Mouse (Mus musculus): ENCODE measurements around the gene Timmdc1. TPM values are rescaled to one million over a fixed set of nuclear protein-coding genes. Genes with fewer than 3 reads are reported as not detected.
A peak's percentile ranks its signal among the peaks of the same experiment; 100 is the strongest.

Gene Timmdc1
- polyA plus RNA-seq, 1 experiment from 2014 or later = 11.8 TPM

- WGBS = 69% methylated on average over 4 of the region's 4 CpGs
- TF ChIP-seq CTCF (IDR thresholded peaks at IDR 0.05; ENCODE audit: low read depth) = peak; percentile 99
- Histone ChIP-seq H3K36me3 (ENCODE audit: control insufficient read depth, insufficient read depth) (peaks cover 35% of the 10 kb centered on the region), H3K4me3 (ENCODE audit: low read depth, low read length) (no peak overlapping the region), H3K27ac (ENCODE audit: low read depth, low read length) (no peak overlapping the region), H3K4me2 (replicated peaks; ENCODE audit: low read depth) (no peak overlapping the region), H3K9me3 (ENCODE audit: control insufficient read depth) (no peaks in the 10 kb centered on the region), H3K27me3 (replicated peaks; ENCODE audit: control insufficient read depth, insufficient read depth, low read length) (no peaks in the 10 kb centered on the region), H3K4me1 (replicated peaks; ENCODE audit: control insufficient read depth, insufficient read depth, low read length) (no peaks in the 10 kb centered on the region), H3K9ac (ENCODE audit: low read depth, low read length) (no peak overlapping the region)
- ATAC-seq = peak; percentile 72; the same call in 1 of the 2 replicates
Observed at GRCm38 (mm10) chr16:38506041-38506634, 16.3 kb downstream of the Timmdc1 start.

DNA sequence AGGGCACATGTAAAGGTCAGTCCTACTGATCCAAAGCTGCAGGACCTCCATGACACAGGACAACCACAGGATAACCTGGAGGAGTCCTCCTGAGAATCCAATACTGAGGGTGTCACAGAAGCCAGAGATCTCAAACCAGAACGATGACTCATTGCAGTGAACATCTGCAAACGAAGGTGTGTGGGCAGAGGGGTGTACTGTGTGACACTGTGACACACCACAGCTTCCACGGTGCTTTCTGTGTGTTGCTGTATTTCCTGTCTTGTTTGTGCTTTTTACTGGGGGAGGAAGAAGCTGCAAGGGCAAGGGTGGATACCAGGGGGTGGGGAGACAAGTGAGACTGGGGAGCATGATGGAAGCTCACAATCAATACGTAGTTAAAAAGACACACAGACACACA lies 18.9 kb downstream of the Timmdc1 start:
- no peaks in the 10 kb centered on the region for H3K27me3 ChIP-seq (replicated peaks; ENCODE audit: control insufficient read depth, insufficient read depth, low read length)
- peaks cover 43% of the 10 kb centered on the region for H3K36me3 ChIP-seq (ENCODE audit: control insufficient read depth, insufficient read depth)
- H3K4me1 ChIP-seq (replicated peaks; ENCODE audit: control insufficient read depth, insufficient read depth, low read length) = no peaks in the 10 kb centered on the region
- H3K9me3 ChIP-seq (ENCODE audit: control insufficient read depth) = no peaks in the 10 kb centered on the region
- no peak overlapping the region for H3K27ac ChIP-seq (ENCODE audit: low read depth, low read length)
- ATAC-seq = no peak
- TF ChIP-seq CTCF (IDR thresholded peaks at IDR 0.05; ENCODE audit: low read depth) = no peak
- 79% methylated on average over 4 of the region's 4 CpGs for WGBS
- no peak overlapping the region for H3K4me3 ChIP-seq (ENCODE audit: low read depth, low read length)
- H3K4me2 ChIP-seq (replicated peaks; ENCODE audit: low read depth) = no peak overlapping the region
- H3K9ac ChIP-seq (ENCODE audit: low read depth, low read length) = no peak overlapping the region

DNA sequence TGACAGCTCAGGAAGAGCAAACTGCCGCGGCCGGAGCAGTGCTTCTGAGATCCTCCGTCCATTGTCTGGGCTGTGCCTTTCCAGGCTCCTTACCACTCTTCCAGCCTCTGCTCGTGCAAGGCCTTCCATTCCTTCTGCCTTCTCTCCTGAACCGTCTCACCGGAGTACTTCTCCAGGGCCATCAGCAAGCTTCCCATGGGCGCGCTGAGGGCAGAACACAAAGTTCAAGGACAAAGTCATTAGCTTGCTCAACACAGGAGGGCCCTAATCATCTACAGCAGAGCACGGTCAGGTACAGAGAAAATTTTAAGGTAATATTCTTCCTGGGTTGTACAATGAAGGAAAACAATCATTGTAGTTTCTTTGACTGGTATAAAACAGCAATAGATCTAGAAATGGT lies 20.0 kb downstream of the Timmdc1 start:
- peak; percentile 28; the same call in 1 of the 2 replicates for ATAC-seq
- H3K4me1 ChIP-seq (replicated peaks; ENCODE audit: control insufficient read depth, insufficient read depth, low read length) = no peaks in the 10 kb centered on the region
- no peaks in the 10 kb centered on the region for H3K27me3 ChIP-seq (replicated peaks; ENCODE audit: control insufficient read depth, insufficient read depth, low read length)
- no peak overlapping the region for H3K9ac ChIP-seq (ENCODE audit: low read depth, low read length)
- H3K4me3 ChIP-seq (ENCODE audit: low read depth, low read length) = no peak overlapping the region
- H3K9me3 ChIP-seq (ENCODE audit: control insufficient read depth) = no peaks in the 10 kb centered on the region
- H3K4me2 ChIP-seq (replicated peaks; ENCODE audit: low read depth) = no peak overlapping the region
- 59% methylated on average over 10 of the region's 10 CpGs for WGBS
- peaks cover 39% of the 10 kb centered on the region for H3K36me3 ChIP-seq (ENCODE audit: control insufficient read depth, insufficient read depth)
- no peak overlapping the region for H3K27ac ChIP-seq (ENCODE audit: low read depth, low read length)
- no peak for TF ChIP-seq CTCF (IDR thresholded peaks at IDR 0.05; ENCODE audit: low read depth)

DNA sequence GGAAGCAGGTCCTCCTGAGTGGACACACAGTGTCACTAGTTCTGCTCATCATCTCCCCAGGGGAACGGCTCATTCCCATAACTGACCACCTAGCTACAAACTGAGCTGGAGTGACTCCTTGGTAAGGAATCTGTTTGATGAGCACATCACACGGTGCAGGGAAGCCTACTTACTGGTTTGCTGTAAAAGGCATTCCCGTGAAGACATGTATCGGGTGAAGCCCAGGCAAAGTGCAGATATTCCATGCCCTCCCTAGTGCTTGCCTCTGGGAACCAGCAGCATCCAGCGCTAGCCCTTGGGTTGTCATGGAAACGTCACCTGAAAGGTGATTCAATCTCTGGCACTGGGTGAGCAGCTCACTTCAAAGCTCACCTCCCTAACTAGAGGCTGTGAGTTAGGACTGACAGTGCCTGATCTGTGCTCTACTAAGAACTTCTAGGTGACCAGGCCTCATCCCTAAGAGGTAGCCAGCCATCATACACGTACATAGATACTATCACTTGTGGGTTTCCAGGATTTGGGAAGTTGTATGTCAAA lies 25.8 kb downstream of the Timmdc1 start:
- WGBS = 84% methylated on average over 7 of the region's 7 CpGs
- Histone ChIP-seq H3K9me3 (ENCODE audit: control insufficient read depth) (no peaks in the 10 kb centered on the region), H3K27ac (ENCODE audit: low read depth, low read length) (no peak overlapping the region), H3K4me3 (ENCODE audit: low read depth, low read length) (no peak overlapping the region), H3K27me3 (replicated peaks; ENCODE audit: control insufficient read depth, insufficient read depth, low read length) (no peaks in the 10 kb centered on the region), H3K4me2 (replicated peaks; ENCODE audit: low read depth) (no peak overlapping the region), H3K9ac (ENCODE audit: low read depth, low read length) (no peak overlapping the region), H3K36me3 (ENCODE audit: control insufficient read depth, insufficient read depth) (peaks cover 32% of the 10 kb centered on the region), H3K4me1 (replicated peaks; ENCODE audit: control insufficient read depth, insufficient read depth, low read length) (no peaks in the 10 kb centered on the region)
- no peak for ATAC-seq
- no peak for TF ChIP-seq CTCF (IDR thresholded peaks at IDR 0.05; ENCODE audit: low read depth)

- H3K4me2 ChIP-seq (replicated peaks; ENCODE audit: low read depth) = no peak overlapping the region
- no peaks in the 10 kb centered on the region for H3K27me3 ChIP-seq (replicated peaks; ENCODE audit: control insufficient read depth, insufficient read depth, low read length)
- H3K4me3 ChIP-seq (ENCODE audit: low read depth, low read length) = no peak overlapping the region
- peak; percentile 64 for TF ChIP-seq CTCF (IDR thresholded peaks at IDR 0.05; ENCODE audit: low read depth)
- no peak overlapping the region for H3K9ac ChIP-seq (ENCODE audit: low read depth, low read length)
- H3K4me1 ChIP-seq (replicated peaks; ENCODE audit: control insufficient read depth, insufficient read depth, low read length) = no peaks in the 10 kb centered on the region
- H3K27ac ChIP-seq (ENCODE audit: low read depth, low read length) = no peak overlapping the region
- no peaks in the 10 kb centered on the region for H3K9me3 ChIP-seq (ENCODE audit: control insufficient read depth)
- ATAC-seq = no peak
- 74% methylated on average over 10 of the region's 10 CpGs for WGBS
- peaks cover 13% of the 10 kb centered on the region; the same call in 1 of the 2 replicates for H3K36me3 ChIP-seq (ENCODE audit: control insufficient read depth, insufficient read depth)
Observed at GRCm38 (mm10) chr16:38493890-38494289, 28.6 kb downstream of the Timmdc1 start.

DNA sequence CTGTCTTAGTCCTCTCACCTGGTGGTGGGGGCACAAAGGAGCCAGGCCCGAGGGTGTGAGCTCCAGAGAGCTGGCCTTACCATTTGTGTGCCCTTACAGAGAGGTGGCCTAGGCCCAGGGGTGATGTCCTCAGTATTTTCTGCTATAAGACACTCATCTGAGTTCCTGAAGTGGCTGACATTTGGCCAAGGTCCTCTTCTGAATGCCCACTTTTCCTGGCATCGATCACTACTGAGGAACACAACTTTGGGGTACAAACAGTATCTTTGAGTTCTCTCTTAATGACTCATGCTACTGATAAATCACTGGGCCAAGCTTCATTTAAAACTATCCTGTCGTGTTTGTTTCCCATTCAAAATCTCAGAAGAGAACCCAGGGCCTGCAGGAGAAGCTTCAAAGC lies 29.9 kb downstream of the Timmdc1 start:
- H3K27me3 ChIP-seq (replicated peaks; ENCODE audit: control insufficient read depth, insufficient read depth, low read length) = no peaks in the 10 kb centered on the region
- no peak overlapping the region for H3K27ac ChIP-seq (ENCODE audit: low read depth, low read length)
- ATAC-seq = no peak
- H3K9me3 ChIP-seq (ENCODE audit: control insufficient read depth) = no peaks in the 10 kb centered on the region
- no peaks in the 10 kb centered on the region for H3K4me1 ChIP-seq (replicated peaks; ENCODE audit: control insufficient read depth, insufficient read depth, low read length)
- no peak overlapping the region for H3K4me2 ChIP-seq (replicated peaks; ENCODE audit: low read depth)
- no peak overlapping the region for H3K4me3 ChIP-seq (ENCODE audit: low read depth, low read length)
- H3K36me3 ChIP-seq (ENCODE audit: control insufficient read depth, insufficient read depth) = 0 out of 2 replicates have a peak, but pooled peaks cover 6% of the 10 kb centered on the region
- no peak overlapping the region for H3K9ac ChIP-seq (ENCODE audit: low read depth, low read length)
- 92% methylated on average over 3 of the region's 3 CpGs for WGBS
- no peak for TF ChIP-seq CTCF (IDR thresholded peaks at IDR 0.05; ENCODE audit: low read depth)
